Mouse (Mus musculus) heart, adult 2 months (tissue): ENCODE results near the gene Uba5. TPM values are rescaled to one million over a fixed set of nuclear protein-coding genes. Genes with fewer than 3 reads are reported as not detected.

ENCODE experiments used
- DNase-seq, 2 experiments: peaks; one replicate each; pipeline ENCODE4 v3.0.0; 2021
- H3K27ac ChIP-seq: fragments of 200-600 bp; 2 replicates; pipeline ENCODE4 v1.8.1; 2022
- H3K27me3 ChIP-seq: fragments of 200-500 bp; 2 replicates; pipeline ENCODE4 v1.6.1; 2012; ENCODE audit warnings: mild to moderate bottlenecking, low read length, inconsistent platforms, mixed read lengths; ENCODE audit not compliant: control insufficient read depth, insufficient read depth
- H3K36me3 ChIP-seq: fragments of 200-500 bp; 2 replicates; pipeline ENCODE4 v1.6.1; 2012; ENCODE audit warnings: low read length, inconsistent platforms; ENCODE audit not compliant: control insufficient read depth, insufficient read depth
- H3K4me1 ChIP-seq: fragments of 200-500 bp; 2 replicates; pipeline ENCODE4 v1.6.1; 2011; ENCODE audit warnings: low read length; ENCODE audit not compliant: control insufficient read depth, insufficient read depth
- H3K4me3 ChIP-seq: fragments of 200-600 bp; 2 replicates; pipeline ENCODE4 v1.8.1; 2022
- H3K79me2 ChIP-seq: fragments of 200-500 bp; replicated peaks from 2 replicates; pipeline ENCODE4 v1.6.1; 2012; ENCODE audit warnings: mild to moderate bottlenecking, inconsistent platforms, low read length, moderate library complexity, mixed read lengths; ENCODE audit not compliant: control insufficient read depth, insufficient read depth
- H3K9ac ChIP-seq: fragments of 200-500 bp; 2 replicates; pipeline ENCODE4 v1.6.1; 2012; ENCODE audit warnings: low read depth, mild to moderate bottlenecking, control low read depth, inconsistent platforms, low read length, mixed read lengths
- CTCF ChIP-seq: fragments of 200-600 bp; IDR thresholded peaks from 2 replicates; pipeline ENCODE4 v1.8.1; 2022; ENCODE audit warnings: antibody characterized with exemption, mild to moderate bottlenecking, moderate library complexity
- EP300 ChIP-seq: fragments of 200-500 bp; IDR thresholded peaks from 2 replicates; pipeline ENCODE4 v1.6.1; 2011; ENCODE audit warnings: low read depth, low read length, control low read depth; ENCODE audit not compliant: insufficient read depth
- POLR2A ChIP-seq: fragments of 200-500 bp; IDR thresholded peaks from 2 replicates; pipeline ENCODE4 v1.6.1; 2011; ENCODE audit warnings: mild to moderate bottlenecking, low read depth, low read length, control low read depth; ENCODE audit not compliant: insufficient read depth
- WGBS: fragments of 180-500 bp; shearing (Covaris S2); methylation state at CpG from one replicate; pipeline ENCODE4 v1.1.7; 2018; 5-methylcytosine and 5-hydroxymethylcytosine counted together
- intact Hi-C: fragments of 180-260 bp; cut with DNase I; formaldehyde crosslinking; loops from one replicate; pipeline ENCODE4 v1.15.1; 2025
- polyA plus RNA-seq: library from polyadenylated mRNA; depleted of rRNA; stranded (reverse); fragments of >200 nt; gene quantifications from 2 replicates; pipeline ENCODE4 v1.2.3, GENCODE M21; 2012
- total RNA-seq, 2 experiments: library from RNA; stranded (reverse); gene quantifications; 2 replicates each; pipeline ENCODE4 v1.2.3; 2021

Gene Uba5
- total and polyA plus RNA-seq, 3 experiments, result 11.4 to 16.0 (median 14.8) TPM

- no peaks in the 10 kb centered on the region for H3K4me1 ChIP-seq
- no peak overlapping the region for H3K27ac ChIP-seq
- H3K79me2 ChIP-seq, result no peaks in the 10 kb centered on the region
- no peak overlapping the region for H3K4me3 ChIP-seq
- H3K36me3 ChIP-seq, result no peaks in the 10 kb centered on the region
- peak; percentile 58 to 77 for DNase-seq
- TF ChIP-seq EP300 (no peak), CTCF (peak; percentile 92), POLR2A (no peak)
- H3K9ac ChIP-seq, result no peak overlapping the region
- 57% methylated on average over 24 of the region's 24 CpGs for WGBS
- H3K27me3 ChIP-seq, result no peaks in the 10 kb centered on the region
- intact Hi-C loops, result loop anchor here (5.0 kb wide), 1 partner anchor 42 kb away; no protein-coding TSS in a partner anchor
Observed at GRCm38 (mm10) chr9:104035261-104036015, 27.5 kb downstream of the Uba5 start.

- H3K79me2 ChIP-seq, result no peaks in the 10 kb centered on the region
- intact Hi-C loops, result loop anchor here (5.0 kb wide), 1 partner anchor 43 kb away; no protein-coding TSS in a partner anchor
- 86% methylated on average over 6 of the region's 6 CpGs for WGBS
- H3K27me3 ChIP-seq, result no peaks in the 10 kb centered on the region
- no peak for TF ChIP-seq EP300
- TF ChIP-seq CTCF, result no peak
- no peak for TF ChIP-seq POLR2A
- H3K4me3 ChIP-seq, result no peak overlapping the region
- H3K36me3 ChIP-seq, result no peaks in the 10 kb centered on the region
- no peak overlapping the region for H3K9ac ChIP-seq
- DNase-seq, result no peak
- H3K4me1 ChIP-seq, result no peaks in the 10 kb centered on the region
- no peak overlapping the region for H3K27ac ChIP-seq
Observed at GRCm38 (mm10) chr9:104034718-104035117, 28.2 kb downstream of the Uba5 start.

- no peaks in the 10 kb centered on the region for H3K79me2 ChIP-seq
- H3K36me3 ChIP-seq, result no peaks in the 10 kb centered on the region
- H3K4me1 ChIP-seq, result no peaks in the 10 kb centered on the region
- no peak overlapping the region for H3K9ac ChIP-seq
- no peak overlapping the region for H3K4me3 ChIP-seq
- H3K27ac ChIP-seq, result no peak overlapping the region
- intact Hi-C loops, result no loop called here
- WGBS, result 85% methylated on average over 8 of the region's 8 CpGs
- H3K27me3 ChIP-seq, result no peaks in the 10 kb centered on the region
- no peak for DNase-seq
- no peak for TF ChIP-seq EP300
Observed at GRCm38 (mm10) chr9:104034231-104034630, 28.7 kb downstream of the Uba5 start.

- H3K9ac ChIP-seq, result no peak overlapping the region
- 91% methylated on average over 11 of the region's 11 CpGs for WGBS
- no peaks in the 10 kb centered on the region for H3K36me3 ChIP-seq
- no peak for TF ChIP-seq POLR2A
- no peak for TF ChIP-seq EP300
- TF ChIP-seq CTCF, result no peak
- intact Hi-C loops, result no loop called here
- H3K4me3 ChIP-seq, result no peak overlapping the region
- no peak overlapping the region for H3K27ac ChIP-seq
- no peaks in the 10 kb centered on the region for H3K4me1 ChIP-seq
- DNase-seq, result no peak
- no peaks in the 10 kb centered on the region for H3K27me3 ChIP-seq
- H3K79me2 ChIP-seq, result no peaks in the 10 kb centered on the region
Observed at GRCm38 (mm10) chr9:104029861-104030260, 33.1 kb downstream of the Uba5 start.

- Histone ChIP-seq H3K27ac (no peak overlapping the region), H3K36me3 (no peaks in the 10 kb centered on the region), H3K27me3 (no peaks in the 10 kb centered on the region), H3K4me1 (no peaks in the 10 kb centered on the region), H3K4me3 (no peak overlapping the region), H3K9ac (no peak overlapping the region), H3K79me2 (no peaks in the 10 kb centered on the region)
- DNase-seq, result no peak
- WGBS, result 98% methylated on average over 8 of the region's 8 CpGs
- no peak for TF ChIP-seq CTCF
- no peak for TF ChIP-seq POLR2A
- no peak for TF ChIP-seq EP300
- intact Hi-C loops, result no loop called here
Observed at GRCm38 (mm10) chr9:104027186-104027585, 35.7 kb downstream of the Uba5 start.

- no peak for DNase-seq
- Histone ChIP-seq H3K4me1 (no peaks in the 10 kb centered on the region), H3K36me3 (no peaks in the 10 kb centered on the region), H3K9ac (no peak overlapping the region), H3K27ac (no peak overlapping the region), H3K27me3 (no peaks in the 10 kb centered on the region), H3K79me2 (no peaks in the 10 kb centered on the region), H3K4me3 (no peak overlapping the region)
- WGBS, result 93% methylated on average over 10 of the region's 10 CpGs
- intact Hi-C loops, result no loop called here
- no peak for TF ChIP-seq POLR2A
- no peak for TF ChIP-seq CTCF
- no peak for TF ChIP-seq EP300
Observed at GRCm38 (mm10) chr9:104021026-104021425, 41.9 kb downstream of the Uba5 start.
